Mouse (Mus musculus): ENCODE data around the gene Nfia.

Nfia gene

GRCm38 (mm10) chr4:98107093-98107453 is 334.5 kb downstream of the Nfia start:
- no peak for DNase-seq

DNA sequence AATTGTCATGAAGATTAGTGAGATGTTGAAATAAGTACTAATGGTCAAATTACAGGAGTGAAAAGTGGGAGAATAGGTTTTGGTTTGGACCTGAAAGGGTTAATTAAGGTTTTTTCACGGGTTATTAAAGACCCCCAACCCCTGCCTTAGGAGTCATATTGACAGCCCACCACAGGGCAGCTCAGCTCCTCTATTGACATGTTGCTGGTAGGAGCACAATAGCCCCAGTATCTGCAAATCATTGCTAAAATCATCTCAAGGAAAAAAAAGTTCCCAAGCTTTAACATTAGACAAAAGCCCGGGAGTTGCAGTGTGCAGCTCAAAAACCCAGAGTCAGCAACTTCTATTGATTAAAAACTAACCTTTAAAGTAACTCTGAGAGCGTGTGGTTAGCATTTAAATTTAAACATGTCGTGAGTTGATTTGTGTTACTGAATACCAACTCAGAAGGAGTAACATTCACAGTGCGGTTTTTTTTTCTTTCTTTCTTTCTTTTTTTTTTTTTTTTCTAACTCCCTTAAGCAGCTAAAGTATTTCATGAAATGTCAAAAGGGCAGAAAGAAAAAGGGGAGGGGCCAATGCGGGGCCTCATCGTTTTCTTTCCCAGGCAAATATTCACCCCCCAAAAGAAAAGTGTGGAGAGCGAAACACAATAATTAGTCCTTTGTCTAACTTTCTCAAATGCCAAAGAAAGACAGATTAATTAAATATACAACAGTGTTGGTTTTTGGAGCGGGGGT is 335.6 kb downstream of the Nfia start:
- no peak for DNase-seq

DNA sequence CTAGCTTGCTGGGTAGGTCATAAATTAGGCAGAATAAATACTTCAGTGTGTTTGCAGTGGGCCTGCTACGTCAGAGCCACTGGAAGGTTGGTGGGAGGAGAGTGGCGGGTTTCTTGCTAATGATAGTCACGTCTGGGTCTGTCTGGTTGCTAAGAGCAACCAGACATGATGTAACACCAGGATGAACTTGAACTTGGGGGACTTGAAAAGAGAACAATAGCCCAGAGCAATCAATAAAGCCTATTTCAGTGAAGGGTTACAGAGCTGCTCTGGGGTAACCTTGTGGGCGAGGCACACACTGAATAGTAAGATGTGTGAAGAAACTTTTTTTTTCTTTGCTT is 336.1 kb downstream of the Nfia start:
- no peak for DNase-seq

DNA sequence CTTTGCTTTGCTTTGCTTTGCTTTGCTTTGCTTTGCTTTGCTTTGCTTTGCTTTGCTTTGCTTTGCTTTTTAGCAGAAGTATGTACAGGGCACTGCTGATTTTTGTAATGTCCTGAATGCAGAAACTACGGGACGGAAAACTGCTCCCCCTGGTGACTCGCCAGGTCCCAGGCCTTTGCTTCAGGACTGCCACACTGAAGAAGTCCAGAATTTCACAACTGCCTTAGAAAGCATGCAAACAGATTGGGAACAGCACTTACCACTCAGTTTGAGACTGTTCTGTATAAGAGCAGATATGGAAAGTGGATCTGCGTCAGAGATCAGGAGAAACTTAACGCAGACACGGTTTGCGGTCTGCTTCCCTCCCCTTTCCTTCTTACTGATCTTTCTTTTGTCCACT is 336.5 kb downstream of the Nfia start:
- DNase-seq: peak; percentile 77 to 81

DNA sequence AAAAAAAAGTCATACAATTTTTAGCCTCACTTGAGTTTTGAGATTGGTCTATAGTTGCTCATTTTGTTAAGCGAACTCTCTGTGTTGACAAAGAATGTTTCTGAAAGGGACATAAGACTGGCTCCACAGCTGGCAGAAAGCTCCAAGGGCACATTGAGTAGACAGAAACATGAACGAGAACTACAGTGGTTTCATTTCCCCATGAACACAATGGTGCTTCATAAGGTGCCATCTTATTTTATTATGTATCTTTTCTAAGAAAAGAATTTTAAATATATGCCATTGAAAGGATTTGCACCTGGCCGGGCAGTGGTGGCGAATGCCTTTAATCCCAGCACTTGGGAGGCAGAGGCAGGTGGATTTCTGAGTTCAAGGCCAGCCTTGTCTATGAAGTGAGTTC is 337.4 kb downstream of the Nfia start:
- DNase-seq: no peak

- no peak for DNase-seq
Observed at GRCm38 (mm10) chr4:98113289-98114024, 340.9 kb downstream of the Nfia start.

DNA sequence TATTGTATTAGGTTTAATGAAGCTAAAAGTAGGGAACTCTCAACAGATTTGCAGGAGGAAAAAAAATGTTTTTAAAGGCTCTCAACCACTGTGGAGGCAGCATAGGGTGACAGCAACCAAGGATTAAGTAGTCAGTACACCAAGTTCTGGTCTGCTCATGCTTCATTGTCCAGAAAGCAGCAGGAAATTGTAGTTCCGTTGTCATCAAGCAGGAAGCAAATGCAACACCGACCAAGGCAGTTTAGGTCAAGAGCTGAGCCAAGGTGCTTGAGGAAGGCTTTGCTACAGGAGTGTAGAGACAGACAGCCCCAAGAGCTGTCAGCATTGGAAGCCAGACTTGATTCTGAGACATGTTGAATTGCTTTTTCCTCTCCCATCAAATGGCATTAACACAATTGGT is 342.4 kb downstream of the Nfia start:
- no peak for DNase-seq

DNA sequence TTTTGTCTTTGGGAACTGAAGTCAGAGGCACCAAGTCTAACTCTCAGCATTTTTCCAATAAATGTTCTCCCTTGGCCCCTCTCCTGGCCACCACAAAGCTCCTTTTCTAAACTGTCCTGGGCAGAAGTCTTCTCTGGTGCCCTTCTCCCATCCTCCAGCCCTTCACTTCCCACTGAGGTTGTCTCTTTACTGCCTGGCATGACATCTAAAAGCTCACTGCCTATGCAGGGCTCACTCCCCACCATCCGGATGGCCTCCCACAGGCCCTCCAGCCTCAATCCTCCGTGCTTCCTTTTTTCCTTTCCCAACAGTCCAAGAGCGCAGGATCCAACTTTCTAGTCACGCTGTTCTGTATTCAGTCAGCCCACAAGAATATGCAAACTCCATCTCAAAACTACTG is 342.9 kb downstream of the Nfia start:
- no peak for DNase-seq

DNA sequence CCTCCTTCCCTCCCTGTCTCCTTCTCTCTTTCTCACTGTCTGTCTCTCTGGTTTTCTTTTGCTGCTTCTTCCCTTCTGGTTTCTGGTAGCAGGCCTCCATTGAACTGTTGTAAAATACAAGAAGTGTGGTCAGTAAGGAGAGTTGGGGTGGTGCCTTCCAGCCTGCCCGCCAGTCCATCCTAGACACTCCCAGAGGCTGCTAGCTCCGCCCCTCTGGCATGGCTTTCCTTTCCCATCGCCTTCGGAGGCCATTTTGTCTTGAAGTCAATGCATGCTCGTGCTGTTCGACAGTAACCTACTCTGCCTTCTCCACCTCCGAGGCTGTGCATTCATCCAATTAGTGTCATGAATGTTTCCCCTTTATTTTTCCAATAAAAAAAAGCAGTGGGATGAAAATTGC is 343.5 kb downstream of the Nfia start:
- DNase-seq: no peak

DNA sequence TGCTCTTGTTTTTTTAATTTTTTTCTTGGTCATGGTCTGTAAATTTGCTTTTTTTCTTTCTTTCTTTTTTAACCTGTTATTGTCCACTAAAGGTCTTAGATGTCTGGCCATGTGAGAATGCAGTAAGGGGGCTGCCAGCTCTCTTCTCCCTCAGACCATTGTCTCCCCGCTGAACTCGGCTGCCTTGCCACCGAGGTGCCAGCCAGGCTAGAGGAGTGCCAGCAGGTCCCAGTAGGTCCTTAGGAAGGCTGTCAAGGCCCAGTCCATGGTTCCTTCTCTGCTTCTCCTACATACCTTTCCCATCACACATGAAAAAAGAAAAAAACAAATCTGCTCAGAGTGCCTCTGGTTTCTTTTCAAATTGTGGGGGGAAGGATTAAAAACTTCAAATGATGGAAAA is 345.6 kb downstream of the Nfia start:
- DNase-seq: no peak

DNA sequence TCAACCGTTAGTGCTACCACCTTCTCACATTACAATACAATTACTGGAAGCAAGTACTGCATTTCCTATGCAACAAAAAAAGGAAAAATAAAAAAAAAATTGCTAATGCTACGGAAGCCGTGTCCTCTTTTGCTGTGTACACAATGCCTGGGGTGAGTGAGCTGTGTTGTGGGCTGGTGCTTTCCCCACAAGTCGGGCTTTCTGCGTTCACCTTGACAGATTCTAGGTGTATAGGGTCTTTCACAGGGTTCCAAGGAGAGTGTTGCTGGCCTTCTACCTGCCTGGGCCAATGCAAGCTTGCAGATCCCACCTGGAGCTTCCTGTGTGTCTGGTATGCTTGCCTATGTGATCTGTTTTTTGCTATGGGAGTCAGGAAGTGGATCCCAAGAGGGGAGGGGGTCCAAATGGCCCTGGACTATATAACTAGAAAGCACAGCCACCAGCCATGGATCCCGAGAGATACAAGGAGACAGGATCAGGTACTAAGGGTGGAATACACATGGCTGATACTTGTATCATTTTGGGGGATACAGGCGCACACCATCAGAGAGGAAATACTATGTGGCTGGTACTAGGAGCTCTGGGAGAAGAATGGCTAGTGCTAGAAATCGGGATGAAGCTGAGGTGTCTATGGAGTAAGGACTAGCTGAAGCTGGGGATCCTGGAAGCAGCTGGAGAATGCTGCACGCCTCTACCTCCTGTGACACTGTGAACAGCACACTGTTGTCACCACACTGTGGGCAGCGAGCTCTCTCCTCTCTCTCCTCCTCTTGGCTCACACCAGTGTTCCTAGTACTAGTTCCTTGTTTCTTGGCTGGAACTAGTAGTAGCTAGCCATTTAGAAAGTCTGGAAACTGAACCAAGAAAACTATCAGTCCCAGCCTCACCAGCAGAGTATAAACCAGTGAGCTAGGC is 346.5 kb downstream of the Nfia start:
- no peak for DNase-seq

GRCm38 (mm10) chr4:98119949-98120531 is 347.5 kb downstream of the Nfia start:
- no peak for DNase-seq

GRCm38 (mm10) chr4:98120706-98121340 is 348.3 kb downstream of the Nfia start:
- no peak for DNase-seq

DNA sequence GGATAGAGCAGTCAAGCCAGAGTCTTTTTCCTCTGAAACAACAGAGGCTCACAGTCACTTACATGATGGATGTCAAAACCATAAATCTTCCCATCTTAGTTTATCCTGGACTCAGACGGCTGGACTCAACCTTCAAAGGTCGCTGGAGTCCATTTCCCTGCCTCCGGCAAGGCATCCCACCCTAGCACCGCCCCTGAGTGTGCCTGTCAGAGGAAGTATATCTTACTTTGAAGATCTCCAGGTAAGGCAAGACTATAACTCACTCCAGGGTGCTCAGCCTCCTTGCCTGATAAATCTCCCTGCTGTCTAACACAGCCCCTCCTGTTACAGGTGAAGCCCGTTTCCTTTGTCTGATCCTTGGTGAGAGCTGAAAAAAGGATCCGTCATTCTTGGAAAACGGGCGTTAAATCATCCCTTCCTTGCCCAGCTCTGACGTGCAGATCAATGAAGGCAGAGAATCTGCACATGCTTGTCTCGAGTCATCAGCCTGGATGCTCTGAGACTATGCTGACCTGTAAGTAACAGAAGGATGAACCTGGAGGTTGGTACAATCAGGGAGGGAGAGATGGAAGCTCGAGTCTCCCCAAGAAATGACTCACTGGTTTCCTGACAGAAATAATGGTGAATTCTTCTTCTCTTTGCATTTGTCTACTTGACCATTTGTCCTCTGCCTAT is 353.6 kb downstream of the Nfia start:
- no peak for DNase-seq

GRCm38 (mm10) chr4:98130798-98131197 is 358.3 kb downstream of the Nfia start:
- no peak for DNase-seq

DNA sequence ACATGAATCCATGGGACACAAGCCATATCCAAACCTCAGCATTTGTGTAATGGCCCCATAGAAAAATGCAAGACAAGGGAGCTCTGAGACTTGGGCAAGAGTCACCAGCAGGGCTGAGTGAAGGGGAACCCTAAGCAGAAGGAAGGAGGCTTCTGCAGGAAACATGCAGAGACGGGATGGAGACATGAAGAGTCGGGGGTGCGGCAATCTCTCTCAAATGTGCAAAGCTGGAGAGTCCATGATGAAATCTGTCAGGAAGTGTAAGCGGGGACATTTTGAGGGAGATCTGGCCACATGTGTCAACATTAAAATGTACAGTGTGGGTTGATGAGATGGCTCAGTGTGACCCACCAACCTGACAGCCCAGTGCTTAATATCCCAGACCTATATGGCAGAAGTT is 361.5 kb downstream of the Nfia start:
- DNase-seq: no peak

DNA sequence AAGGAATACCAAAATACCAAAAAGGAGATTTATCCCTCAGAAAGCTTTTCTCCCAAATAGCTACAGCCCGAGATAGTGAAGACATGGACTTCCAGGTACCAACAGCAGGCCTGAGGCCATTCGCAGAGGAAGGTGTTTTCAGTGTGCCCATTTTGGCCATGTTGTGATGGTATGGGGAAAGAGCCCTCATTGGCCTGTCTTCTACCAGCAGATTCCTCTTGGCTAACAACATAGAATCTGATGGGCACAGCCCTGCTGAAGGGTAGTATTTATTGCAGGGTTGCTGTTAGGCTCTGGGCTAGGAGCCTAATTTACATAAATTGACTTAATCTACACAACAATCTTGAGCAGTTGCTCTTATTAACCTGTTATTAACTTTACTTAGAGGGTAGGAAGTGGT is 363.5 kb downstream of the Nfia start:
- no peak for DNase-seq

- DNase-seq: no peak
Observed at GRCm38 (mm10) chr4:98142879-98143436, 370.4 kb downstream of the Nfia start.

DNA sequence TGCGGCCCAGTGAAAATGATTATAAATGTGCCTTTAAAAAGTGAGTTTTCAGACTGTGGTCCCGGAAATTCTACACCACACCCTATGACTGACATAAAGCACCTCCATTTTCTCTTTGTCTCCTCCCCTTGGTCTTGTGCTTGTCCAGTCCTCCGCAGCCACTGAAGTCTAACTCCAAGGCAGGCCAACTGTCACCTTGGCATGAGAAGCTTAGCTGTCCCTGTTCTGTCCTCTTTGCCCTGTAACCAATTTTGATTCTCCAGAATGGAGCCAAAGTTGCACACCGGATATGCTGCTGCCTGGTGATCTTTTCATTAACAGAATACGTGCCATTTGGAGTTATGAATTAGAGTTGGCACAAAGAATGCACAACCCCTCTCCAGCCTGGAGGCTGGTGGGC is 378.0 kb downstream of the Nfia start:
- DNase-seq: no peak

DNA sequence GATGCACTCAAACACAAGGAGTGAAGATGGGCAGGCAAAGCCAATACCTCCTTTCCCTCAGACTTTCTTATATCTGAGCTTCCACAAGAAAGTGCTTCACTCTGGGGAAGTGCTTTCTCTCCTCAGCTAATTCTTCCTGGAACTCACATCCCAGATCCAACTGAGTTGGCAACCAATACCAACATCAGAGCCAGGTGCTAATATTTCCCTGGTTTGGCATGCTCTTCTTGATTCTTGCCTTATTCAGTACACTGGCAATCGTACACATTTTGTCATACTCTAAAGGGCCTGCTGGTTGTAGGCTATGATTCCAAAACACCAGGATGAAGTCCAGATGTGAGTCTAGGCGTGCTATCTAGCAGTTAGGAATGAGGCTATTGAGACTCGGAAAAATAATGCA is 385.4 kb downstream of the Nfia start:
- no peak for DNase-seq

DNA sequence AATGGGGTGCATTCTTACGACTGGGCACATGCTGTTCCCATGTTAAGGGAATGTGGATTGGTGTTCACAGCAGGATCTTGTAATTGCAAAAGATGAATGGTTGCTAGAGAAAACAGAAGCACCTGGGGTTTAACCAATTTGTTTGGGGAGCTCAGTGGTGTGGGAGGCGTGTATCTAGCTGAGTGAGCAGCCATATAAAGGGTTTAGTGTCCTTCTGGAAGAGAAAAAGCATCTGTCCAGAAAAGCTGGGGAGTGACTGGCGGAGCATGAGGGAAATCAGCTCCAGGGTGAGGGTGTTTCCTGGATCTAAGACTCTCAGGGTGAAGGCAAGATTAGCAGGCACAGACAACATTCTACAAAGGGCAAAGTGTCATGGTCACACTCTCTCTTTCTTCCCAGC is 393.8 kb downstream of the Nfia start:
- no peak for DNase-seq
